Mouse (Mus musculus) urinary bladder, postnatal 14 days (tissue): Measurements from ENCODE around the gene Cpsf2.

Experiments
- DNase-seq: peaks from one replicate; pipeline ENCODE4 v3.0.0; 2021; ENCODE audit warnings: low spot score

Cpsf2 gene

DNA sequence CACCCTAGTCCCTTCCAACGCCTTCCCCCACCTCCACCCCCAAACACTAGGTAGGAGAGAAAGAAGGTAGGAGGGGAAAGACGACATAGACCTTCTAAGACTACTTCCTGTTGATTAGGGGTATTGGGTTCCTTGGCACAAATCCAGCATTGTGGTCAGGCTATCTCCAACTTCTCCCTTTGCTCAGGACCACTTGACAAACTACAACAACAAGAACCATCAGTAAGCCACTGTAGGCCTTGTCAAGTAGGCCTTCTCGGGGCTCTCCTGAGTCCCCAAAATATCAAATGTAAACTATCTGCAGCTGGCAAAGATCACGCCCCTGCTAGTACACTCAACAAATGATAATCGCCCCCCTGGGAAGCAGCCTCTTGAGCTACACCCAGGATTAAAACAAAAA, 4.5 kb downstream of the Cpsf2 start:
- no peak for DNase-seq

DNA sequence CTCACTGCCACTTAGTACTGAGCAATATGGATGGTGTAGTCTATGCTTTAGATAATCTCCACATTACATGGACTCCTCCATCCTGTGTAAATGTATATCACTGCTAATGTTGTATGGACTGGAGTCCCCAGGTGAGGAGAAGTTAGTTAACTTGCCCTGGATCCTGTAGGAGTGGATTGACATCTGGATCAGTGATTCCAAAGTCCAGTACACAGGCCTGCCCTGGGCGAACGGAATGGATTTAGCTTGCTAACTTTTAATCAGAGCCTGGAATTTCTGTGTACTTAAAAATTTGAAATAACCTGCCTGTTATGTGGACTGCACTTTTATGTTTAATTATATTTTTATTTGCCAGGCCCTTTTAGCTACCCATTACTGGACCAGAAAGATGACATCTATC, 5.8 kb downstream of the Cpsf2 start:
- no peak for DNase-seq

DNA sequence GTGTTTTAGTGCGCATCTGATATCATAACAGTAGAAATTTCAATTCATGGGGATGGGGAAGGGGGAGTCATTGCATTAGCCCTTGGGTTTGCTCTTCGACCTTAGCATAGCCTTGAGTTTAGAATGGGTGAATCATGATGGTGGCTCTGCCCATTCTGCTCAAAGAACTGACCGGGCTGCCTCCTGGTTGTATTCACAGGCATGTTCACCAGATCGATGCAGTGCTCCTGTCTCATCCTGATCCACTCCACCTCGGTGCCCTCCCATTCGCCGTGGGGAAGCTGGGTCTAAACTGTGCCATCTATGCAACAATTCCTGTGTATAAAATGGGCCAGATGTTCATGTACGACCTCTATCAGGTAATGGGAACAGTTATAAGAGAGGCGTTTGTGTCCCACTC, 7.2 kb downstream of the Cpsf2 start:
- DNase-seq, result no peak

DNA sequence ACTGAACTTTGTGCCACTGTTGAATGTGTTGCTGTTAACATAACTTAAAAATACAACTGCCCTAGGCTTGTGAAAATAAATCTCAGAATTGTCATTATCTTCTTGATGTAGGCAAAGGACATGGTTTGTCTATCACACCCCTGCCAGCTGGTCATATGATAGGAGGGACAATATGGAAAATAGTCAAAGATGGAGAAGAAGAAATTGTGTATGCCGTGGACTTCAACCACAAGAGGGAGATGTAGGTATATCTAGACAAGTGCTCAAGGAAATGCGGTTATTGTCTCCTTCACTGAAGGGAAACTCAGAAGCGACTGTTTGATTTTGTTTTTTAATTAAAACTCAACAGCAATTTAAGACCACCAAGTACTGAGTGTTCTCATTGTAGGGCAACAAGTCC, 9.3 kb downstream of the Cpsf2 start:
- DNase-seq, result no peak

GRCm38 (mm10) chr12:101987659-101988058, 11.9 kb downstream of the Cpsf2 start:
- DNase-seq, result no peak

DNA sequence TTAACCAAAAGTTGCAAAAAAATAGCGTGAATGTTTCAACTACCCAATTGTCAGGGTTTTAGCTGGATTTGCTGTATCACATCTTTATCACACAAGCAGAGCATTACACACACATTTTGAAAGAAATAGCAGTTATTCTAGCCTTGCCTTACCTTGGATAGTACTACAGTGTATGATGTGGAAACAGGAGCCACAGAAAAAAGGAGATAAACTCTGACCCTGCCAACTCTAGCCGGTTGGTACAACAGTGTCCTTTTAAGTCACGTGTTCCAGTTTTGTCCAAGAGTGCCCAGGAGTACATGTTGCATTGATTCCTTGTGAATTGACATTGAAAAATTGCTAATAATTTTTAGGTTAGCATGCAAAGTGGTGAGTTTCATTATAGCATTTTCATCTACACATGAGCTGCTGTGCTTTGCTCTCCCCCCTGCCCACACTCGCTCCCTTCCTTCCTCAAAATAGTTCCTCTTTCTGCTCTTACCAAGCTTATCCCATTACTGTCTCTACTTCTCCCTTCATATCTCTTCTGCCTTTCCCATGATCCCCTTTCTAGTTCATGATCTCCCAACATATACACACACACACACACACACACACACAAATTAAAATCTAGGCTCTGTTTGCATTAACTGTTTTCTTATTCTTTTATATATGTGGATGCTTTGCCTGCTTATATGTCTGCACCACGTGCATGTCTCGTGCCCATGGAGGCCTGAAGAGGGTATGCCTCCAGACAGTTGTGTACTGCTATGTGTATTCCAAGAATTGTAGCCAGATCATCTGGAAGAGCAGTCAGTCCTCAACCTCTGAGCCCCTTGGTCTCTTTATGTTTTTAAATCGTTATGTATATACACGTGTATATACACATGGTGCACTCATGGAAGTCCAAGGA, 19.0 kb downstream of the Cpsf2 start:
- DNase-seq, result no peak

- DNase-seq, result no peak
These were observed 23.1 kb downstream of the Cpsf2 start for GRCm38 (mm10) chr12:101998929-101999328.

DNA sequence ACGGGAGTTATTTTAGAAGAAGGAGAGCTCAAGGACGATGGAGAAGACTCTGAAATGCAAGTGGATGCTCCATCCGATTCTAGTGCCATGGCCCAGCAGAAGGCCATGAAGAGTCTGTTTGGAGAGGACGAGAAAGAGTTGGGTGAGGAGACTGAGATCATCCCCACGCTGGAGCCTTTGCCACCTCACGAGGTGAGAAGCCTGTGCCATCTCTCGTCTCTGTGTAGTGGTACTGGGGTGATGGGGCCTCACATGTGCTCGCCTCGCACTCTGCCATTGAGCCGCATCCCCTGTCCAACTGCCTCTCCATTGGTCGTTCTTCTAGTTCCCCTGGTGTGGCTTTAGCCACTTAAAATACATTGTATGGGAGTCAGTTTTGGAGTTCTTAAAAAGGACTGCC, 25.0 kb downstream of the Cpsf2 start:
- no peak for DNase-seq

- no peak for DNase-seq
These were observed 32.6 kb downstream of the Cpsf2 start for GRCm38 (mm10) chr12:102008111-102008977.

- DNase-seq, result no peak
These were observed 33.8 kb downstream of the Cpsf2 start for GRCm38 (mm10) chr12:102009551-102009950.

DNA sequence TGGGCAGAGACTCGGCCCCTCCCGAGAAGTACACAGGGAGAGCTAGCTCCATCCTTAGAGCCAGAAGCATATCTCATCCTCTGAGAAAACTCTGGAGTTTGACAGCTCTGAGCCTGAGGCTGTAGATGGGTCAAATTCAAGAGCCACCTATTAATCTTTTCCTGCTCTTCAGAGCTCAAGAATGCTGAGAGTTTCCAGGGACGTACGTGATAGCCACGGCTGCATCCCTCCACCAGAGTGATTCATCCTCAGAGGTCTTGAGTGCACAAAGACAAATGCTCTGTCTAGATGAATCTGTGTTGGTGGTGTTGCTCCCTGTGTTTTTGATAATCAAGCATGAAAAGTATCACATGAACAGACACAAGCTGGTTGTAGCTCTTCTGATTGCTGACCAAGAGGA, 38.6 kb downstream of the Cpsf2 start:
- DNase-seq, result no peak

GRCm38 (mm10) chr12:102015127-102015526, 39.3 kb downstream of the Cpsf2 start:
- DNase-seq, result no peak

- no peak for DNase-seq
These were observed 46.1 kb downstream of the Cpsf2 start for GRCm38 (mm10) chr12:102021923-102022322.

- no peak for DNase-seq
These were observed 53.4 kb downstream of the Cpsf2 start for GRCm38 (mm10) chr12:102029184-102029583.

GRCm38 (mm10) chr12:102029892-102030446, 54.2 kb downstream of the Cpsf2 start:
- no peak for DNase-seq

DNA sequence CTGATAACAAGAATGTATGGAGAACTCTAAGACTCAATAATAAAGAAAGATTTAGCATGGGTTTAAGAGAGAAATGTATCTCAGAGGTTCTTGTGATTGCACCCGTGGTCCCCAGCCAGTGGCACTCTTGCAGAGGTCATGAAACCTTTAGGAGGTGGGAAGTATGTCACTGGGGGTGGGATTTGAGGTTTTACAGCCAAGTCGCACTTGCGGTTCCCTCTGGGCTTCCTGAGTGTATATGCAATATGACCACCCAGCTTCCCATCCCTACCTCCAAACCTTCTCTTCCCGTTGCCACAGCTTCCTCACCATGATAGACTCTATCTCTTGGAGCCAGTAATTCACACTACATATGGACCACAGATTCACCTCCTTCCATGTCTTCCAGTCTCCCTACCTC, 59.1 kb downstream of the Cpsf2 start:
- DNase-seq, result no peak

- DNase-seq, result no peak
These were observed 64.1 kb downstream of the Cpsf2 start for GRCm38 (mm10) chr12:102039861-102040260.

DNA sequence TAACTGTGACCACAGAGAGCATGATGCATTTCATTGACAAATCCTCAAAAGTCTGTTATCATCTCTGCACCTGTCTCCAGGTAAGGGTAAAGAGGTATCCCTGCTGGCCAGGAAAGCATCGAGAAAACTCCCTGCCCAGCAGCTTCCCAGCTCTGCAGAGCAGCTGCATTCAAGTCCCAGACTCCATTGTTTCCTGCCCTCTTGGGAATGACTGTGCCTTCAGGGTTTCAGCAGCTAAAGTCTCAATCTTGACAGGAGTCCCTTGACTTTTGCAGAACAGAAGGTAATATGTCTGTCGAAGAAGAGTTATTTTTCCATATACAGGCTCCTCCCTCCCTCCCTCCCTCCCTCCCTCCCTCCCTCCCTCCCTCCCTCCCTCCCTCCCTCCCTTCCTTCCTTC, 65.9 kb downstream of the Cpsf2 start:
- no peak for DNase-seq

DNA sequence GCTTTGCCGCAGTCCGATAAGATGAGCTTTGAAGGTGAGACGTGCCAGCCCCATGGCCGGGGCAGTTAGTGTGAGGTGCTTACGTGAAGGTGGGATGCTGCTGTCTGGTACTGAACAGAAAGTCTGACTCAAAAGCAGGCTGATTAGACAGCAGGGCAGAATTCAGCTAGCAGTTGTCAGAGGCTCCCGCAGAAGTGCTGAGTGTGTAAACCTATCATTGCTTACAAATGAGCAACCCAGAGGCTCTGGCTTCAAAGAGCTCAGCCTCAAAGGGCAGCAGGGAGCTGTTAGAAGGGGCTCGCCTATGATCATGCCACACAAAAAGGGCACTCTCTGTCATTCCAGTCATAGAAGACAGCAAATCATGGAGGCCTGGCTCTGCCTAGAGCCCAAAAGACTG, 66.5 kb downstream of the Cpsf2 start:
- no peak for DNase-seq

DNA sequence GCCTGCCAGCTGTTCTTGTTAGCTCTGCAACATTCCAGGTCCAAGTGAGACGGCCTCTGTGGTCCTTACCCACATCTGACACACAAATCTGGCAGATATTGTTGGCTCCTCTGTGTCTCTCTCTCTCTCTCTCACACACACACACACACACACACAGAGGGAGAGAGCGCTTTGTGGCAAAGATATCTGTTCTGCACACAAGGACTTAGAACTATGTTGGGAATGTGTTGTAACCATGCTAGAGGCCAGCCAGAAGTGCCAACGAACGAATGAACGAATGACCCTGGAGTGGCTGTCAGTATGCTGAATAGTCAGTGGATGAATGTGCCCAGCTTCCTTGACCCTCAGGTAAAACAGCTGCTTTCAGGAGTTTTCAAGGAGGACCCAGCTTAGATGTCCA, 68.1 kb downstream of the Cpsf2 start:
- no peak for DNase-seq

DNA sequence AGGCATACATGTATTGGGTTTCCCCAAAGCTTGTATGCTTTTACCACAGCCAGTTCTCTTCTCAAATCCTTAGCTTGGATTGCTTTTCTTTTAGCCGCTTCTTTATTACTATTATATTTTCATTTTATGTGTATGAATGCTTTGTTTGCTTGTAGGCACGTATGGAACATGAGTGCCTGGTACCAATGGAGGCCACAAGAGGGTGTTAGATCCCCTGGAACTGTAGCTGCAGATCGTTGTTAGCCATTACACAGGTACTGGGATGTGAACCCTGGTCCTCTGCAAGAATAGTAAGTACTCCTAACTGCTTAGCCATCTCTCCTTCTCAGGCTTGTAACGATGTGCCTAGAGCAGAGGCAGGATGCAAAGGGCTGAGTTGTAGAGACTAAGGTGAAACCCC, 78.4 kb downstream of the Cpsf2 start:
- DNase-seq, result no peak

DNA sequence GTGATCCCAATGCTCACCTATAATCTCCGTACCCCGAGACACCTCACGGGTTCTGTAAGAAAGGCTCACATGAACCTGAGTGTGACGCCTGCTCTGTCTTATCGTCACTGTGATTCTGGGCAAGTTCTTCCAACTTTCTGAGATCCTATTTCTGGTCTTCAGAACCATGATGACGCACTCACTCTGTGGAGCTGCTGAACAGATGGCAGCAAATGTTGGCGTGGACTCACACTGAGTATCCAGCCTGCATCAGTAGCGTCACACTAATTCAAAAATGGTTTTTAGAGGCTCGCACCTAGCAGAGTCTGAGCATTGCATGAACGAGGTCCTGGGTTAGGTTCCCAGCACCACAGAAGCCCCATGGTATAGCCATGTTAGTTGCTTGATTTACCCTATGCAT, 80.0 kb downstream of the Cpsf2 start:
- DNase-seq, result no peak
